Mouse (Mus musculus): Measurements from ENCODE around the gene Zmynd8.

DNA sequence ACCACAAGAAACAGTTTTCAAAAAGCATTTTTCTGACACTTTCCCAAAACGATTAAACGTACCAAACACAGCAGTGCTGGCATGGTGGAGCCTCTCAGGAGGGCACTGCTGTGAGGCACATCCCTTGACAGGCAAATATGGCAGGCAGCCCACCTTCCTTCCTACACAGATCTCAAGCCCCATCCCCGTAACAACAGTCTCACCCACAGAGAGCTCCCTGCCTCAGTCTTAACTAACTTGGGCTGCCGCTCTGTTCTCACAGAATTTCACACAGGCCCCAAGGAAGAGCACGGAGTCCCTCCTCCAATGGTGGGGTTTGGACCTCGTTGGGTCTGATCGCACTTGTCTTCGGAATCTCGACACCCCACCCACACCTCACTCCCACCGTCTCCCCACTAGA, 56.6 kb downstream of the Zmynd8 start:
- TF ChIP-seq CTCF (IDR thresholded peaks at IDR 0.05; ENCODE audit: control insufficient read depth, insufficient read depth, insufficient replicate concordance, low read depth, low read length) (no peak), POLR2A (IDR thresholded peaks at IDR 0.05; ENCODE audit: control insufficient read depth, low read depth, low read length) (no peak)
